Mouse (Mus musculus) embryonic fibroblast, embryonic 13.5 days (primary cell): ENCODE measurements at regions not wholly inside any gene's neighbourhood (a gene's known extent, or its start where the extent isn't known, plus 50 kb on each side); places are given as distances from the start of the nearest gene placed in this dataset.

ENCODE experiments used
- H3K27ac ChIP-seq: 2 replicates; pipeline ENCODE4 v1.5.1; 2012; ENCODE audit warnings: low read length, control low read depth, inconsistent platforms; ENCODE audit not compliant: insufficient read depth
- H3K4me1 ChIP-seq: 2 replicates; pipeline ENCODE4 v1.6.1; 2011; ENCODE audit warnings: low read length; ENCODE audit not compliant: control insufficient read depth, insufficient read depth
- H3K4me3 ChIP-seq: 2 replicates; pipeline ENCODE4 v1.5.1; 2011; ENCODE audit warnings: mild to moderate bottlenecking, control low read depth, low read length; ENCODE audit not compliant: insufficient read depth
- CTCF ChIP-seq: IDR thresholded peaks from 2 replicates; pipeline ENCODE4 v1.5.1; 2011; ENCODE audit warnings: mild to moderate bottlenecking, control low read depth, low read length, moderate library complexity, borderline replicate concordance; ENCODE audit not compliant: insufficient read depth
- POLR2A ChIP-seq: IDR thresholded peaks from 2 replicates; pipeline ENCODE4 v1.6.1; 2011; ENCODE audit warnings: low read depth, mild to moderate bottlenecking, control low read depth, low read length, moderate library complexity

DNA sequence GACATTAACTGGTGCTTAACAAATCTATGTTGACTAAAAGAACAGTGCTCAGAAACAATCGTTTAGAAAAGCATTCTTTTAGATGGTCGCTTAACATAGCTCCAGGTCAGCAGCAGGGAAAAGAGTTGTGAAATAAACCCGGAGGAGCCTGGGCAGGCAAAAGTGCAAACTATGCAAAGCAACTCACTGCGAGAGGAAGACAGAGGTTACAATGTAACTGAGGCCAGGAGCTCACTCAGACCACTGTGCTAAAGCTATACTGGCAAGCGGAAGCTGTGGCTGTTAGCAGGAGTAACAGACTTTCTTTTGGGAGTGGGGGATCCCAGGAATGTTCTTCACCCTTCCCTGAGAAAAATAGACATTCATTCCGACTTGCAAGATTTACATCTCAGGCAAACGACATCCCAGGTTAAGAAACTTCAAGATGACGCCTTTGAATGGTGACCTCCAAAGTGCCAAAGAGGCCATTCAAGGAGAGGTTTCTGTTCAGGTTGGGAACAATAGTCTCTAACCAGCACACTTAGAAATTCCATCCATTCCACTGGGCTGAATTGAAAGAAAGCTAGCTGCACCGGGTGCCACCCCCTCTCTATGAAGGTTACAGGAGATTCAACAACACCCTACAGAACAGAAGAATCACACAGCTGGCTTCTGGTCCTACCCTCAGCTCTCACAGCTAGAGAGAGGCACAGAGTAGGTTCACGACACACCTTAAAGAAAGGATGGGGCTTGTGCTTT, 94.7 kb upstream of the Adgrl2 start:
- TF ChIP-seq CTCF = no peak
- no peak for TF ChIP-seq POLR2A
- no peak overlapping the region for H3K27ac ChIP-seq
- H3K4me1 ChIP-seq = no peaks in the 10 kb centered on the region; the same call in 1 of the 2 replicates

GRCm38 (mm10) chr3:149083391-149083790, 93.0 kb upstream of the Adgrl2 start:
- Histone ChIP-seq H3K4me1 (no peaks in the 10 kb centered on the region; the same call in 1 of the 2 replicates), H3K27ac (no peak overlapping the region), H3K4me3 (no peak overlapping the region)
- TF ChIP-seq CTCF (no peak), POLR2A (no peak)

More for the DNA sequence above, 94.7 kb upstream of the Adgrl2 start:
- H3K4me3 ChIP-seq = no peak overlapping the region

DNA sequence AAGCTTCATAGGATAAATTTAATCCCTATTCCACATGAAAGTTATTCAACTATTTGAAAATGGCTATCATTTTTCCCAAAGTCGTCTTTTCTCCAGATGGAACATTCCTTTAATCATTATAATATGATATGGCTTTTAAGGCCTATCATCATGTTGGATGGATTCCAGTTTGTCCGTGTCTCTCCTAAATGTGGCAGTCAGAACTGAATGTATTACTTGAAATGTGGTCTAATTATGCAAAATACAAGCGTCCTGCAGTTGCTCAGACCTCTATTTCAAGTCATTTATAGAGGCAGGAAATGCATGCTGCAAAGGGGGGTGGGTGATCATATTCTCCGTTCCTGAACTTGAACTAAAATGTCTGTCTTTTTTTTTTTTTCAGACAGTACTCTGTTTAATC, 88.5 kb upstream of the Adgrl2 start:
- no peak for TF ChIP-seq CTCF
- TF ChIP-seq POLR2A = no peak

DNA sequence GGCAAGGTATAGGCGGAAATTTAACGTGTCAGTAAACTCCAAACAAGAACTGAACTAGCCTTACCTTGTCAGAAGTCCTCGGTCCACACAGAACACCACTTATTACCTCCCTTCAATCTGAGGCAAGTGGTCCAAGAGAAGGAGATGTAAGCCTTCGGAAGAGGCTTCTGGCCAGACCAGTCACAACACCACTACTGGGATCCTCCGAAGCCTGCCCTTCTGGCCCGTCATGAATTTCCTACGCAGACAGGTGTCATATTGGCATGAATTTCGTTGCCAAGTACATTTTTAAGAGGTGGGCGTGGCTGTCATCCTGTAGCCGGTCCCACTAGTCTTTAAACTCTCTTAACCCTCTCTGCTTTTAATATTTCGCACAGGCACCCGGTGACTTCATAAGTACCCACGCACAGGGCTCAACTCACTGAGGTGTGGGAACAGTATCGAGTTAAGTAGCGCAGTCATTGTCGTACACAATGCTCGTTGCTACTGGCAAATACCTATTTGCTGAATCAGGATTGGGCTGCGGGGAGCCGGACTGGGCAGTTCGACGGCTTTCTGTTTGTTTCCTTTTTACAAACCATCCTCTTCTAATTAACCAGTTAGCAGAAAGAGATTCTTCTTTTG, 86.7 kb upstream of the Adgrl2 start:
- no peak overlapping the region for H3K4me3 ChIP-seq

More for the DNA sequence above, 88.5 kb upstream of the Adgrl2 start:
- Histone ChIP-seq H3K27ac (no peak overlapping the region), H3K4me1 (no peaks in the 10 kb centered on the region; the same call in 1 of the 2 replicates), H3K4me3 (no peak overlapping the region)

DNA sequence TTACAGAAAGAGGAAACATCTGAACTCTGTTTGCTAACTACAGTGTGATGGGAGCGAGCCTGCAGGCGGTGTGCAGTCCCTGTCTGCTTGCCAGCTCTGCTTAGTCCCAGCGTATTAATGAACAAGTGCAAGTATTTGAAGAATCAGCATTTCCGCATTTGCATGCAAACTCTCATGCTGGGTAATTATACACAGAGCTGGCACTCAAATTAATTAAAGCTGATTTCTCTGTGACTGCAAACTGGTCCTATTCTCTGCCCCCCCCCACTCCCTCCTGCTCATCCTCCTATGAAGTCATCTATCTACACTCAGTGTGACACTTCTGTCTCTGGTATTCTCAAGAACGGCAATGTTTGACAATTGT, 85.1 kb upstream of the Adgrl2 start:
- H3K4me1 ChIP-seq = no peaks in the 10 kb centered on the region
- no peak overlapping the region for H3K27ac ChIP-seq
- no peak overlapping the region for H3K4me3 ChIP-seq
- TF ChIP-seq POLR2A (no peak), CTCF (no peak)

More for the DNA sequence above, 86.7 kb upstream of the Adgrl2 start:
- Histone ChIP-seq H3K27ac (no peak overlapping the region), H3K4me1 (no peaks in the 10 kb centered on the region)
- no peak for TF ChIP-seq POLR2A
- no peak for TF ChIP-seq CTCF

GRCm38 (mm10) chr3:149074658-149075487, 84.5 kb upstream of the Adgrl2 start:
- no peaks in the 10 kb centered on the region for H3K4me1 ChIP-seq
- no peak overlapping the region for H3K27ac ChIP-seq
- no peak for TF ChIP-seq POLR2A
- no peak for TF ChIP-seq CTCF
- H3K4me3 ChIP-seq = no peak overlapping the region

GRCm38 (mm10) chr3:149070201-149070600, 79.8 kb upstream of the Adgrl2 start:
- H3K4me1 ChIP-seq = no peaks in the 10 kb centered on the region
- H3K4me3 ChIP-seq = no peak overlapping the region
- no peak overlapping the region for H3K27ac ChIP-seq
- TF ChIP-seq CTCF = no peak

GRCm38 (mm10) chr3:149069436-149069835, 79.1 kb upstream of the Adgrl2 start:
- no peak for TF ChIP-seq CTCF
- H3K4me3 ChIP-seq = no peak overlapping the region
- no peak overlapping the region for H3K27ac ChIP-seq
- no peaks in the 10 kb centered on the region for H3K4me1 ChIP-seq

GRCm38 (mm10) chr3:149068821-149069220, 78.5 kb upstream of the Adgrl2 start:
- Histone ChIP-seq H3K27ac (no peak overlapping the region), H3K4me1 (no peaks in the 10 kb centered on the region), H3K4me3 (no peak overlapping the region)
- TF ChIP-seq CTCF = no peak
- no peak for TF ChIP-seq POLR2A

DNA sequence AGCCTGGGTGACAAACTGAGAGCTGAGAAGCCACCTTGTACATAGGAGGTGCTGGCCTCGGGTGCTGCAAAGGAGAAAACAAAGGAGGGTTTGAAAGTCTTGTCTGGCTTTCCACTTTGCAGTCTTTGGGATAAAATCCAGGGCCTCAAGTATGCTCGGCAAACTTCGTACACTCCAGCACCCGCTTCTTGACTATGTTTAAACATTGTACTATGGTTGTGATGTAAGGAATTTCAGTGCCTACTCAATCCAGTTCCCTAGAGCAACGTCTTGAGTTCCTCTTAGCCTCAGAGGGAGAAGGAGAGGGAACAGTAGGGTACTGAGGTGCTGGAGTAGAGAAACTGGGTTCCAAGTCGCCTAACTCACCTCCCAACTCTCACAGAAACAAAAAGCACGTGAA, 77.4 kb upstream of the Adgrl2 start:
- TF ChIP-seq CTCF (no peak), POLR2A (no peak)
- H3K27ac ChIP-seq = no peak overlapping the region
- no peak overlapping the region for H3K4me3 ChIP-seq
- H3K4me1 ChIP-seq = no peaks in the 10 kb centered on the region
